Mouse (Mus musculus) cerebellum, adult 9-11 months (tissue): ENCODE data around the gene Dennd1c.
A peak's percentile ranks its signal among the peaks of the same experiment; 100 is the strongest.

Experiments
- DNase-seq: peaks from one replicate; pipeline ENCODE4 v3.0.0; 2022

Dennd1c gene

GRCm38 (mm10) chr17:57078336-57078735, at the start of gene Dennd1c:
TSS of gene Dennd1c (minus strand) at chr17:57078514.
- DNase-seq, result peak; percentile 30

- no peak for DNase-seq
These were observed 47.7 kb upstream of the Dennd1c start for GRCm38 (mm10) chr17:57125853-57126622.

- DNase-seq, result no peak
These were observed 46.5 kb upstream of the Dennd1c start for GRCm38 (mm10) chr17:57124792-57125191.

GRCm38 (mm10) chr17:57123192-57124118, 45.1 kb upstream of the Dennd1c start:
- DNase-seq, result no peak

- DNase-seq, result no peak
These were observed 43.5 kb upstream of the Dennd1c start for GRCm38 (mm10) chr17:57121856-57122255.

GRCm38 (mm10) chr17:57118524-57119349, 40.4 kb upstream of the Dennd1c start:
- DNase-seq, result no peak

GRCm38 (mm10) chr17:57116801-57117200, 38.5 kb upstream of the Dennd1c start:
- DNase-seq, result no peak

- DNase-seq, result no peak
These were observed 34.6 kb upstream of the Dennd1c start for GRCm38 (mm10) chr17:57112768-57113474.

- no peak for DNase-seq
These were observed 31.7 kb upstream of the Dennd1c start for GRCm38 (mm10) chr17:57110005-57110404.

GRCm38 (mm10) chr17:57108666-57109171, 30.4 kb upstream of the Dennd1c start:
- DNase-seq, result no peak

- DNase-seq, result no peak
These were observed 29.8 kb upstream of the Dennd1c start for GRCm38 (mm10) chr17:57108040-57108665.

GRCm38 (mm10) chr17:57107064-57107463, 28.8 kb upstream of the Dennd1c start:
- no peak for DNase-seq

GRCm38 (mm10) chr17:57106035-57106368, 27.7 kb upstream of the Dennd1c start:
- peak; percentile 47 for DNase-seq

GRCm38 (mm10) chr17:57105181-57106034, 27.1 kb upstream of the Dennd1c start, which contains the start of gene Tnfsf9:
TSS of gene Tnfsf9 (plus strand) at chr17:57105325.
- peak; percentile 59 for DNase-seq

- no peak for DNase-seq
These were observed 26.2 kb upstream of the Dennd1c start for GRCm38 (mm10) chr17:57104496-57104895.

GRCm38 (mm10) chr17:57102276-57102675, 24.0 kb upstream of the Dennd1c start:
- DNase-seq, result no peak

- DNase-seq, result no peak
These were observed 21.5 kb upstream of the Dennd1c start for GRCm38 (mm10) chr17:57099629-57100325.

- peak; percentile 1 for DNase-seq
These were observed 20.0 kb upstream of the Dennd1c start for GRCm38 (mm10) chr17:57098321-57098720.

- peak; percentile 77 for DNase-seq
These were observed 18.3 kb upstream of the Dennd1c start for GRCm38 (mm10) chr17:57096623-57096920.
